Mouse (Mus musculus) testis, adult 2 months (tissue): Measurements from ENCODE around the gene Acer2. TPM values are rescaled to one million over a fixed set of nuclear protein-coding genes. Genes with fewer than 3 reads are reported as not detected.
"Not testable (repeated sequence)": the region's sequence is repeated elsewhere in the genome, so short reads cannot be mapped to it uniquely, and the experiment has no call there.

Source experiments
- H3K27ac ChIP-seq: fragments of 200-500 bp; 2 replicates; pipeline ENCODE4 v1.5.1; 2012; ENCODE audit warnings: low read depth, low read length; ENCODE audit not compliant: control insufficient read depth, insufficient read depth
- H3K27me3 ChIP-seq: fragments of 200-500 bp; 2 replicates; pipeline ENCODE4 v1.6.1; 2012; ENCODE audit warnings: mild to moderate bottlenecking, low read length, moderate library complexity; ENCODE audit not compliant: control insufficient read depth, insufficient read depth
- H3K36me3 ChIP-seq: fragments of 200-500 bp; 2 replicates; pipeline ENCODE4 v1.6.1; 2012; ENCODE audit warnings: mild to moderate bottlenecking, low read length; ENCODE audit not compliant: control insufficient read depth, insufficient read depth
- H3K4me1 ChIP-seq: fragments of 200-500 bp; 2 replicates; pipeline ENCODE4 v1.6.1; 2012; ENCODE audit warnings: low read length; ENCODE audit not compliant: control insufficient read depth, insufficient read depth
- H3K4me3 ChIP-seq: fragments of 200-500 bp; 2 replicates; pipeline ENCODE4 v1.5.1; 2012; ENCODE audit warnings: low read depth, mild to moderate bottlenecking, low read length, moderate library complexity, mixed read lengths; ENCODE audit not compliant: control insufficient read depth
- CTCF ChIP-seq: fragments of 200-500 bp; IDR thresholded peaks from 2 replicates; pipeline ENCODE4 v1.5.1; 2012; ENCODE audit warnings: low read depth, mild to moderate bottlenecking, inconsistent platforms, low read length, moderate library complexity; ENCODE audit not compliant: control insufficient read depth, insufficient read depth, insufficient replicate concordance
- POLR2A ChIP-seq: fragments of 200-500 bp; IDR thresholded peaks from 2 replicates; pipeline ENCODE4 v1.6.1; 2012; ENCODE audit warnings: low read depth, mild to moderate bottlenecking, inconsistent platforms, low read length, moderate library complexity; ENCODE audit not compliant: control insufficient read depth
- polyA plus RNA-seq: library from polyadenylated mRNA; depleted of rRNA; stranded (reverse); fragments of >200 nt; gene quantifications from 2 replicates; pipeline ENCODE4 v1.2.3, GENCODE M21; 2012; rRNA removed

Acer2 gene
- polyA plus RNA-seq, result 13.2 and 13.4 TPM in 2 replicates

DNA sequence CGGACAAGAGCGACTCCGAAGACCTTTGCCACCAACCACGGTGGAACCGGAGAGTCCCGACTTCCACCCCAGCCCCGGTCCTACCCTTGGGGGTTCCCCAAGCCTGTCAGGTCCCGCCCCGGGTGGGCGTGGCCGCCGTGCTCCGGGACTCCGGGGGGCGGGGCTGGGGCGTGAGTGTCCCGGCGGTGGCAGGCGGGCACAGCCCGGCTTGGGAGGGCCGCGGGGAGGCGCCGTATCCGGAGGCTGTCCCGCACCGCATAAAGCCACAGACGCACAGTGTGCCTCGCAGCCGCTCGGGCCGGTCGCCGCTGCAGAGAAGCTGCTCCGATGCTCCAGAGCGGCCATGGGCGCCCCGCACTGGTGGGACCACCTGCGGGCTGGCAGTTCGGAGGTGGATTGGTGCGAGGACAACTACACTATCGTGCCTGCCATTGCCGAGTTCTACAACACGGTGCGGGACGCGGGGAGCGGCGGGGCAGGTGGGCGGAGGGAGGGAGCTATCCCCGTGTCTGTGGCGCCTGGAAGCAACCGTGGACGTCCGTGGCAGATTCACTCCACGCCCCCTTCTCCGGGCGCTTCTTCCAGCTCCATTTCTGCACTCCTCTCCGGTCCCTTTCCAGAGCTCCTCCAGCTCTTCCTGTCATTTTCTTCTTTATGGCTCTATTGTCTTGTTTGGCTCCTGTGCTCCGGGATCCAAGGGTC is at the start of gene Acer2:
TSS of gene Acer2 (plus strand) at position 251 of the 702 bp plus-strand sequence.
- Histone ChIP-seq H3K27me3 (peaks cover 5% of the 10 kb centered on the region), H3K4me3 (peak within 1 kb of the TSS; percentile 98), H3K4me1 (peaks cover 4% of the 10 kb centered on the region), H3K36me3 (no peaks in the 10 kb centered on the region), H3K27ac (peak within 1 kb of the TSS; percentile 64)
- TF ChIP-seq CTCF (no peak), POLR2A (peak; percentile 82)

DNA sequence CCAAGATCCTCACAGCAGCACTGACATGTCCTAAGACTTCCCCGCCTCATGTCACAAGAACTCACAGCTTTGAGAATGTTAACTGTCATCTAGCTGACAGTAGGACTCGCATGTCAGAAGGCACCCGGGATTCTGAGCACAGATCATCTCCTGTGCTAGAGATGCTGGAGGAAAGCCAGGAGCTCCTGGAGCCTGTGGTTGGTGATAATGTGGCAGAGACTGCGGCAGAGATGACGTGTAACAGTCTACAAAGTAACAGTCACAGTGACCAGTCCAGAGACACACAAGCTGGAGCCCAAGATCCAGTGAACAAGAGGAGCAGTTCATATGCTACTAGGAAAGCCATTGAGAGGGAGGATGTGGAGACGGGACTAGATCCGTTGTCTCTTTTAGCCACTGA is 49.1 kb upstream of the Acer2 start:
- H3K36me3 ChIP-seq, result peaks cover 1% of the 10 kb centered on the region; the same call in 1 of the 2 replicates
- no peaks in the 10 kb centered on the region for H3K27me3 ChIP-seq
- no peak for TF ChIP-seq CTCF
- no peak for TF ChIP-seq POLR2A
- H3K4me1 ChIP-seq, result no peaks in the 10 kb centered on the region
- no peak overlapping the region for H3K4me3 ChIP-seq
- H3K27ac ChIP-seq, result no peak overlapping the region

DNA sequence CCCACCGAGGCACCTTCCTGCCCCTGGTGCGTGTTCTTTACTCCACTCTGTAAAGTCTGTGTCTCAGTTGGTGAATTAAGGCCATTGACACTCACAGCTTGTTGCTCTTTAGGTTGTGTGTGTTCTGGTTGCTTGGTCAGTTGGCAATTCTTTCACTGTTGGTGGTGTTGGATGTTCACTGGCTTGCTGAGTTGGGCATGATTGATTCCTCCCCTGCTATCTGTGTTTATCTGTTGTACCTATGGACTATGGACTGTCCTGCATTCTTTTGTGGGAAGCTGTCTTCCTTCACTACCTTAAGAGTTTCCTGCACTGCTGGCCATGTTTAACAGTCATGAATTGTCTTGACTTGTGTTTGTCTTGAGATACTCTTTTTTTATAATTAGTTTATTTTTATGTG is 42.3 kb upstream of the Acer2 start:
- no peaks in the 10 kb centered on the region for H3K27me3 ChIP-seq
- H3K4me1 ChIP-seq, result no peaks in the 10 kb centered on the region
- no peak overlapping the region for H3K27ac ChIP-seq
- H3K4me3 ChIP-seq, result no peak overlapping the region
- H3K36me3 ChIP-seq, result peaks cover 1% of the 10 kb centered on the region; the same call in 1 of the 2 replicates
- TF ChIP-seq CTCF (no peak), POLR2A (no peak)

DNA sequence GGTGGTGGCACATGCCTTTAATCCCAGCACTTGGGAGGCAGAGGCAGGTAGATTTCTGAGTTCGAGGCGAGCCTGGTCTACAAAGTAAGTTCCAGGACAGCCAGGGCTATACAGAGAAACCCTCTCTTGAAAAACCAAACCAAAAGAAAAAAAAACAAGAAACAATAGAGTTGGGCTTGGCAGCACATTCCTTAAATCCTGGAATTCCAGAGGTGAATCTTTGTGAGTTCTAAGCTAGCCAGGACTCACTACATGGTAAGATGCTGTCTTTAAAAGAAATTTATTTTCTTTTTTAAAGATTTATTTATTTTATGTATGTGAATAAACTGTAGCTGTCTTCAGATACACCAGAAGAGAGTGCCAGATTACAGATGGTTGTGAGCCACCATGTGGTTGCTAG is 33.1 kb upstream of the Acer2 start:
- H3K4me3 ChIP-seq, H3K36me3 ChIP-seq, H3K27me3 ChIP-seq, H3K27ac ChIP-seq, H3K4me1 ChIP-seq: not testable (repeated sequence)

DNA sequence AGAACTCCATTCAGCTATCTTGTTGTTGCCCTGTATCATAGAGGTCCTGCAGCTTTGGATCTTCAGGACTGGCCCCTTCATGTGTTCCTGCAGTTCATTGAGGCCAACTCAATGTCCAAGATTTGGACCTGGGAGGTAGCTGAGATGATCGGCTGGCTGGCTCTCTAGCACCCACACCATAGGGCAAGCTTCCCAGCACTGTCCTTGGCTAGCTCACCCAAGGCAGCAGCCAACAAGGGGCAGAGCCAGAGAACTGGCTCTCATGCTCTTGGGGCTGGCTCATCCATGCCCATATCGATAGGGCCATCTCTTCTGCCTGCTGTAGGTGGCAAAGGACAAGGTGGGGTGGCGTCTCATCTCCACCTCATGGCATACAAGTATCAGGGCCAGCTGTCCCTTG is 28.8 kb upstream of the Acer2 start:
- H3K27me3 ChIP-seq, result no peaks in the 10 kb centered on the region
- H3K27ac ChIP-seq, result no peak overlapping the region
- no peak overlapping the region for H3K4me3 ChIP-seq
- TF ChIP-seq CTCF (no peak), POLR2A (no peak)
- no peaks in the 10 kb centered on the region for H3K4me1 ChIP-seq
- H3K36me3 ChIP-seq, result no peaks in the 10 kb centered on the region

DNA sequence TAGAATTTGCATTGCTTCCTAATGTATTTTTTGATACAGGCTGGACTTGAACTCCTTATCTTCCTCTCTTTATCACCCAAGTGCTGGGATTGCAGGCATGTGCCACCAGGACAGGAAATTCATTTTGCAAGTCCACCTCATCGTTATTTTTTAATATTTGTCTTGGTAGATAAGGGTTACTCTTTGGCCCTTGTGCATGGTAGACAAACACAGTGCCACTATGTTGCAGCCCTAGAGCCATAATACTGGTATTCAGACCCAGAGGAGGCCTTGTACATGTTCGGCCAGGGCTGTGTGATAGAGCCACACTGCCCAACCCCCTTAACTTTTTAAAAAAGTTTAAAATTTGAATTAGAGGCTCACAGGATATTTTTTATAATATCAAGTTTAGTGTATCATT is 26.9 kb upstream of the Acer2 start:
- H3K4me1 ChIP-seq, result no peaks in the 10 kb centered on the region
- no peak for TF ChIP-seq CTCF
- TF ChIP-seq POLR2A, result no peak
- H3K27ac ChIP-seq, result no peak overlapping the region
- no peak overlapping the region for H3K4me3 ChIP-seq
- H3K36me3 ChIP-seq, result no peaks in the 10 kb centered on the region
- H3K27me3 ChIP-seq, result no peaks in the 10 kb centered on the region

DNA sequence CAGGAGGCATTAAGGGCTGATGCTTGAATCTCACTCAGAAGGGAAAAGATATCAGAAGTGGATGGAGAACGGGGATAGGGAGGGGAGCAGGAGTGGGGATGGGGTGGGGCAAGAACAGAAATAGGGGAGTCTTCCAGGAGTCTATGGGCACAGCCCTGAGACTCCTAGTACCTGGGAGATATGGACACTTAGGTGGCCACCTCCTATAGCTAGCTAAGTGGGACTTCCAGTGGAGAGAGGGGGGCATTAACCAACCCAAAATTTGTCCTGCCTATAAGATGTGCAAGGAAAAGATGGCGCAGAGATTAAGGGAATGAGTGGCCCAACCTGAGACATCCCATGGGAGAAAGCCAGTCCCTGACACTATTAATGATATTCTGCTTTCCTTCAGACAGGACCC is 22.9 kb upstream of the Acer2 start:
- H3K4me1 ChIP-seq, result no peaks in the 10 kb centered on the region
- H3K27me3 ChIP-seq, result no peaks in the 10 kb centered on the region
- no peaks in the 10 kb centered on the region for H3K36me3 ChIP-seq
- TF ChIP-seq POLR2A, result no peak
- TF ChIP-seq CTCF, result no peak
- H3K27ac ChIP-seq, result no peak overlapping the region
- H3K4me3 ChIP-seq, result no peak overlapping the region

DNA sequence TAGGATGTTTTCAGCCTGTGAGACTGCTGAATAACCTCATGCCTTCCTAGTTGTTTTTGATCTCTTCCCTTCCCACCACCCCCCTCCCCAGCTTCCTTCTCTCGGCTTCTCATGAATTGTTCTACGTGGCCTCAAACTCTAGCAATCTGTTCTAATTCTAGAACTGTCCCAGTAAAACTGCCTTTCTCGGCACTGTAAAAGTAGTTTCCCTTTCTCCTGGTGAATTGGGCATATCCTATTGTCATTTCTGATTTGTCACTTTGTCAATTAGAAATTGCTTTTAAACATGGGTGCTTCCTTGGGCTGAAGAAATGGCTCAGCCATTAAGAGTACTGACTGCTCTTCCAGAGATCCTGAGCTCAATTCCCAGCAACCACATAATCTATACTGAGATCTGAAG is 22.2 kb upstream of the Acer2 start:
- Histone ChIP-seq H3K36me3 (no peaks in the 10 kb centered on the region), H3K27ac (no peak overlapping the region), H3K27me3 (no peaks in the 10 kb centered on the region), H3K4me3 (no peak overlapping the region), H3K4me1 (no peaks in the 10 kb centered on the region)
- TF ChIP-seq CTCF (no peak), POLR2A (no peak)
